Comparison of ENCODE assay signal across 14 mouse cellular contexts in the genomic region with DNA sequence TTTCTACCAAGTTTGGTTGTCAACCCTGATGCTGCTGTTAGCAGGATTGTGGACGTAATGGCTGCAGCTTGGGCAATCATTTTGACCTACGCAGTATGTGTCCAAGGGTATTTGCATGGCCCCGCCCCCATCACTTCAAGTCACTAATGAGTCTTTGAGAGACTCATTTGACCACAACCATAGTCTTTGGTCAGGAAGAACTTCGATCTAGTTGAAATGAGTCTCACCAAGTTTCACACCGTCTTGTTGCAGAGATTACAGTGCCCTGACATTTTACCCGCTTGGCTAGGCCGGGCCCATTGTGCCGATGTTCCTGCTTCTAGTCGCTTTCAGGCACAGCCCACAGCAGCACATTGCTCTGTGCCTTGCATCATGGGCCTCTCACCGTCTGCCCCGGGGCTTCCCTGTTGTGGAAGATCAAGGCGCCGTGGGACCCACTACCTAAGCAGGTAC.
DNase-seq lines count a peak whose midpoint lies in the region; ATAC-seq lines count a peak whose summit lies in the region.
"Had no signal": no experiment of that assay in that cellular context is flagged by ENCODE, and none has a peak within 500 bp of the region (broad histone marks: within the 10 kb centered on the region; RNA-seq: fewer than 3 reads in every experiment).

No protein-coding gene starts in this region.

- no peak overlapping the region for H3K9ac ChIP-seq in kidney, embryonic 15.5 days

- H3K4me3 ChIP-seq in kidney, embryonic 15.5 days (replicated peaks): no peak overlapping the region
- peak overlapping the region; percentile 65 for H3K4me3 ChIP-seq in brown adipose tissue, adult 24 weeks (ENCODE audit: insufficient read depth, low read depth, low read length)
- H3K4me3 ChIP-seq: left cerebral cortex, adult 2 months had no signal

- H3K36me3 ChIP-seq in kidney, embryonic 15.5 days: no peaks in the 10 kb centered on the region
- H3K36me3 ChIP-seq: G1E; hindbrain, embryonic 10.5 days had no signal

- H3K4me2 ChIP-seq in kidney, embryonic 15.5 days: no peak overlapping the region

- ATAC-seq in kidney, embryonic 15.5 days (replicated peaks; ENCODE audit: low FRiP score): 0 out of 2 replicates have a peak, but pooled peaks have one; percentile 2
- ATAC-seq: forebrain, embryonic 16.5 days had no signal

- no peaks in the 10 kb centered on the region for H3K27me3 ChIP-seq in kidney, embryonic 15.5 days

- 79% methylated on average over 13 of the region's 13 CpGs for WGBS in kidney, embryonic 15.5 days

- 0 out of 2 replicates have a peak overlapping the region, but pooled peaks have one; percentile 11 for H3K27ac ChIP-seq in kidney, embryonic 15.5 days
- peak overlapping the region; percentile 96 for H3K27ac ChIP-seq in brown adipose tissue, adult 24 weeks (replicated peaks; ENCODE audit: low read depth, low read length)
- H3K27ac ChIP-seq: left cerebral cortex, adult 2 months had no signal

- DNase-seq in kidney, postnatal 36 days: no peak
- peak; percentile 33 for DNase-seq in urinary bladder, postnatal 14 days (ENCODE audit: low spot score)
- no peak for DNase-seq in urinary bladder, postnatal 4 days (ENCODE audit: low spot score in 2 of 2)
- DNase-seq in cerebellum, adult 8-10 months: no peak
- DNase-seq in left cerebral cortex, adult 8-10 months (ENCODE audit: low spot score in 2 of 2): no peak
- DNase-seq: gastrocnemius, postnatal 14 days; liver; right cerebral cortex, postnatal 14 days had no signal

- no peaks in the 10 kb centered on the region for H3K9me3 ChIP-seq in kidney, embryonic 15.5 days (replicated peaks)
- H3K9me3 ChIP-seq: G1E; hindbrain, embryonic 10.5 days had no signal

- H3K4me1 ChIP-seq in kidney, embryonic 15.5 days: peaks cover 26% of the 10 kb centered on the region
- peaks cover 34% of the 10 kb centered on the region for H3K4me1 ChIP-seq in brown adipose tissue, adult 24 weeks (ENCODE audit: control insufficient read depth, insufficient read depth, insufficient read length, low read length)
